Mouse (Mus musculus) testis, adult 10 weeks (tissue): Measurements from ENCODE around the gene Grik2. TPM values are rescaled to one million over a fixed set of nuclear protein-coding genes. Genes with fewer than 3 reads are reported as not detected.

Experiments used
- polyA plus RNA-seq: library from polyadenylated mRNA; stranded (reverse); fragments of 350-450 nt; fragmentation: Illumina TruSeq; extraction: RNeasy Lipid Tissue Mini Kit (QIAGEN cat#74804); gene quantifications from one replicate; pipeline ENCODE4 v1.2.3, GENCODE M21; 2014; ENCODE audit warnings: low read depth, low replicate concordance

Grik2 gene
- polyA plus RNA-seq, result 15.8 TPM

GRCm38 (mm10) chr10:49788381-49788906 is at the start of gene Grik2:
Gene Grik2, minus strand, starts transcription at chr10:49788766.

